Mouse (Mus musculus) adipocyte (in vitro differentiated cells): ENCODE measurements at regions not wholly inside any gene's neighbourhood (a gene's known extent, or its start where the extent isn't known, plus 50 kb on each side); places are given as distances from the start of the nearest gene placed in this dataset.

Experiments used
- DNase-seq: peaks from one replicate; pipeline ENCODE4 v3.0.0-alpha.2; 2016; ENCODE audit warnings: low spot score

- no peak for DNase-seq
Observed at GRCm38 (mm10) chr9:30520853-30521439, 94.0 kb downstream of the Snx19 start.

- peak; percentile 59 for DNase-seq
Observed at GRCm38 (mm10) chr9:30520116-30520515, 93.2 kb downstream of the Snx19 start.

GRCm38 (mm10) chr9:30519231-30519630 is 92.3 kb downstream of the Snx19 start:
- no peak for DNase-seq
